Mouse (Mus musculus): ENCODE results near the gene Pla2g2d. TPM values are rescaled to one million over a fixed set of nuclear protein-coding genes. Genes with fewer than 3 reads are reported as not detected.
"Not testable (repeated sequence)": the region's sequence is repeated elsewhere in the genome, so short reads cannot be mapped to it uniquely, and the experiment has no call there.

Gene Pla2g2d
- polyA plus RNA-seq, 1 experiment, result not detected

- H3K4me3 ChIP-seq (ENCODE audit: insufficient read depth, low read depth, low read length), result no peak overlapping the region
- 90% methylated on average over 8 of the region's 8 CpGs for WGBS
- H3K27ac ChIP-seq (ENCODE audit: insufficient read depth, low read depth, low read length), result no peak overlapping the region
- TF ChIP-seq POLR2A (IDR thresholded peaks at IDR 0.05; ENCODE audit: insufficient read depth, low read depth, low read length) (no peak), CTCF (IDR thresholded peaks at IDR 0.05; ENCODE audit: insufficient read depth, low read depth, low read length) (no peak)
- H3K4me1 ChIP-seq (ENCODE audit: control insufficient read depth, insufficient read depth, low read length), result 0 out of 2 replicates have a peak, but pooled peaks cover 2% of the 10 kb centered on the region
Observed at GRCm38 (mm10) chr4:138806160-138806559, 30.6 kb downstream of the Pla2g2d start.

GRCm38 (mm10) chr4:138806920-138807541, 31.5 kb downstream of the Pla2g2d start:
- H3K4me1 ChIP-seq (ENCODE audit: control insufficient read depth, insufficient read depth, low read length), result no peaks in the 10 kb centered on the region
- WGBS, result 83% methylated on average over 7 of the region's 7 CpGs

GRCm38 (mm10) chr4:138816166-138816565, 40.6 kb downstream of the Pla2g2d start:
- Histone ChIP-seq H3K27ac (ENCODE audit: insufficient read depth, low read depth, low read length) (no peak overlapping the region), H3K4me1 (ENCODE audit: control insufficient read depth, insufficient read depth, low read length) (no peaks in the 10 kb centered on the region; the same call in 1 of the 2 replicates), H3K4me3 (ENCODE audit: insufficient read depth, low read depth, low read length) (no peak overlapping the region)
- 89% methylated on average over 9 of the region's 9 CpGs for WGBS
- TF ChIP-seq CTCF (IDR thresholded peaks at IDR 0.05; ENCODE audit: insufficient read depth, low read depth, low read length) (no peak), POLR2A (IDR thresholded peaks at IDR 0.05; ENCODE audit: insufficient read depth, low read depth, low read length) (no peak)

More at GRCm38 (mm10) chr4:138806920-138807541, 31.5 kb downstream of the Pla2g2d start:
- Histone ChIP-seq H3K27ac (ENCODE audit: insufficient read depth, low read depth, low read length) (no peak overlapping the region), H3K4me3 (ENCODE audit: insufficient read depth, low read depth, low read length) (no peak overlapping the region)
- no peak for TF ChIP-seq CTCF (IDR thresholded peaks at IDR 0.05; ENCODE audit: insufficient read depth, low read depth, low read length)

- no peaks in the 10 kb centered on the region; the same call in 1 of the 2 replicates for H3K4me1 ChIP-seq (ENCODE audit: control insufficient read depth, insufficient read depth, low read length)
- H3K27ac ChIP-seq (ENCODE audit: insufficient read depth, low read depth, low read length), result no peak overlapping the region
- WGBS, result 88% methylated on average over 6 of the region's 6 CpGs
- no peak for TF ChIP-seq POLR2A (IDR thresholded peaks at IDR 0.05; ENCODE audit: insufficient read depth, low read depth, low read length)
- TF ChIP-seq CTCF (IDR thresholded peaks at IDR 0.05; ENCODE audit: insufficient read depth, low read depth, low read length), result no peak
- no peak overlapping the region for H3K4me3 ChIP-seq (ENCODE audit: insufficient read depth, low read depth, low read length)
Observed at GRCm38 (mm10) chr4:138817736-138818135, 42.2 kb downstream of the Pla2g2d start.

- H3K4me3 ChIP-seq (ENCODE audit: insufficient read depth, low read depth, low read length), result no peak overlapping the region
- H3K4me1 ChIP-seq (ENCODE audit: control insufficient read depth, insufficient read depth, low read length), result no peaks in the 10 kb centered on the region; the same call in 1 of the 2 replicates
- TF ChIP-seq POLR2A (IDR thresholded peaks at IDR 0.05; ENCODE audit: insufficient read depth, low read depth, low read length), result no peak
- no peak for TF ChIP-seq CTCF (IDR thresholded peaks at IDR 0.05; ENCODE audit: insufficient read depth, low read depth, low read length)
- no peak overlapping the region for H3K27ac ChIP-seq (ENCODE audit: insufficient read depth, low read depth, low read length)
- WGBS, result 50% methylated on average over 8 of the region's 8 CpGs
Observed at GRCm38 (mm10) chr4:138819101-138819500, 43.6 kb downstream of the Pla2g2d start.

GRCm38 (mm10) chr4:138821036-138821435, 45.5 kb downstream of the Pla2g2d start:
- Histone ChIP-seq H3K4me1 (ENCODE audit: control insufficient read depth, insufficient read depth, low read length) (no peaks in the 10 kb centered on the region; the same call in 1 of the 2 replicates), H3K27ac (ENCODE audit: insufficient read depth, low read depth, low read length) (no peak overlapping the region), H3K4me3 (ENCODE audit: insufficient read depth, low read depth, low read length) (no peak overlapping the region)
- WGBS, result 93% methylated on average over 2 of the region's 2 CpGs
- no peak for TF ChIP-seq CTCF (IDR thresholded peaks at IDR 0.05; ENCODE audit: insufficient read depth, low read depth, low read length)
- TF ChIP-seq POLR2A (IDR thresholded peaks at IDR 0.05; ENCODE audit: insufficient read depth, low read depth, low read length), result no peak

GRCm38 (mm10) chr4:138824161-138824560, 48.6 kb downstream of the Pla2g2d start:
- WGBS, result 87% methylated on average over 2 of the region's 2 CpGs
- H3K4me3 ChIP-seq (ENCODE audit: insufficient read depth, low read depth, low read length); H3K4me1 ChIP-seq (ENCODE audit: control insufficient read depth, insufficient read depth, low read length); H3K27ac ChIP-seq (ENCODE audit: insufficient read depth, low read depth, low read length): not testable (repeated sequence)

GRCm38 (mm10) chr4:138824660-138825059, 49.1 kb downstream of the Pla2g2d start:
- Histone ChIP-seq H3K4me1 (ENCODE audit: control insufficient read depth, insufficient read depth, low read length) (no peaks in the 10 kb centered on the region), H3K27ac (ENCODE audit: insufficient read depth, low read depth, low read length) (no peak overlapping the region), H3K4me3 (ENCODE audit: insufficient read depth, low read depth, low read length) (no peak overlapping the region)
- no peak for TF ChIP-seq POLR2A (IDR thresholded peaks at IDR 0.05; ENCODE audit: insufficient read depth, low read depth, low read length)
- TF ChIP-seq CTCF (IDR thresholded peaks at IDR 0.05; ENCODE audit: insufficient read depth, low read depth, low read length), result no peak
- WGBS, result 90% methylated on average over 2 of the region's 2 CpGs

GRCm38 (mm10) chr4:138825751-138826567, 50.4 kb downstream of the Pla2g2d start:
- TF ChIP-seq CTCF (IDR thresholded peaks at IDR 0.05; ENCODE audit: insufficient read depth, low read depth, low read length), result no peak
- TF ChIP-seq POLR2A (IDR thresholded peaks at IDR 0.05; ENCODE audit: insufficient read depth, low read depth, low read length), result no peak
- no peak overlapping the region for H3K4me3 ChIP-seq (ENCODE audit: insufficient read depth, low read depth, low read length)
- 69% methylated on average over 18 of the region's 18 CpGs for WGBS
- H3K27ac ChIP-seq (ENCODE audit: insufficient read depth, low read depth, low read length), result no peak overlapping the region
- no peaks in the 10 kb centered on the region for H3K4me1 ChIP-seq (ENCODE audit: control insufficient read depth, insufficient read depth, low read length)
